Mouse (Mus musculus): ENCODE results near the gene Mapk3.

- TF ChIP-seq CTCF (IDR thresholded peaks at IDR 0.05; ENCODE audit: control insufficient read depth, insufficient read depth, low read length), result no peak
- no peak for TF ChIP-seq POLR2A (IDR thresholded peaks at IDR 0.05; ENCODE audit: borderline replicate concordance, control insufficient read depth, low read depth, low read length)
These were observed 3.1 kb downstream of the Mapk3 start for GRCm38 (mm10) chr7:126762471-126763008.

Measured in bone marrow, adult 2 months (tissue).